Mouse (Mus musculus) megakaryocyte, adult 5-6 weeks (primary cell): ENCODE results near the gene Zscan4-ps2. TPM values are rescaled to one million over a fixed set of nuclear protein-coding genes. Genes with fewer than 3 reads are reported as not detected.
"Not testable (repeated sequence)": the region's sequence is repeated elsewhere in the genome, so short reads cannot be mapped to it uniquely, and the experiment has no call there.

Source experiments
- ATAC-seq: 2 replicates; pipeline ENCODE4 v1.8.0; 2016; ENCODE audit warnings: mild to moderate bottlenecking, inconsistent platforms; ENCODE audit not compliant: poor library complexity, severe bottlenecking
- total RNA-seq, 2 experiments: library from RNA; stranded (forward) in 1 of 2; stranded (reverse) in 1 of 2; fragments of 153-499, 151-499 nt in 1 of 2; fragments of 221-1000, 200-1000 nt in 1 of 2; gene quantifications; 2 replicates each; pipeline versions ENCODE4 v1.2.3 to v1.2.4; 2015 to 2017

Zscan4-ps2 gene
- total RNA-seq (2015) (not detected in 2 replicates), total RNA-seq (2017) (not detected in 2 replicates)

DNA sequence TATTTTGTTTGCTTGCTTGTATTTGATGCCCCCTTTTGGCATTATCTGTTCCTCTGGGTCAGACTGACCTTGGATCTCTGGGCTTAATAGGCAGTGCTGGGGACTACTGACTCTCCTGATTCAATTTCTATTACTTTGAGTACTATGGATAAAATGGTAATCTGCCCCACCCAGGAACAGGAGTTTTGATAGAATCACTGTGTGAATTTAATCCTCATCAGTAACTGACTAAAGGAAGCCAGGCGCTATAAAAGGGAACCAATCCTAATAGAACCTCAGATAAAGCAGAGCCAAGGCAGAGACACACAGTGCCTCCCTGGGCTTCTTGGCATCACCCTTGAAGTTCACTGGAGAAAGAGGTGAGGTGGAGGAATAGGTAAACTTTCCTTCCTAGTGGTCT is at the start of gene Zscan4-ps2:
Zscan4-ps2 (plus strand) TSS at position 301 of the 400 bp plus-strand sequence.
- ATAC-seq: not testable (repeated sequence)

Other genes with a start within 250 kb of the Zscan4-ps2 start
- not detected in 2 replicates for gene Zscan4e, start 203.6 kb upstream of the Zscan4-ps2 start, total RNA-seq (2015)
- gene Zscan4e, start 203.6 kb upstream of the Zscan4-ps2 start, total RNA-seq (2017): not detected in 2 replicates
- gene Zscan4f, start 116.4 kb upstream of the Zscan4-ps2 start, total RNA-seq (2015): not detected in 2 replicates
- not detected in 2 replicates for gene Zscan4f, start 116.4 kb upstream of the Zscan4-ps2 start, total RNA-seq (2017)
- not detected in 2 replicates for gene Zscan4-ps3, start 95.0 kb downstream of the Zscan4-ps2 start, total RNA-seq (2015)
- not detected in 2 replicates for gene Zscan4-ps3, start 95.0 kb downstream of the Zscan4-ps2 start, total RNA-seq (2017)
- gene Vmn1r72, start 165.8 kb downstream of the Zscan4-ps2 start, total RNA-seq (2015): not detected in 2 replicates
- not detected in 2 replicates for gene Vmn1r72, start 165.8 kb downstream of the Zscan4-ps2 start, total RNA-seq (2017)
- not detected in 2 replicates for gene Vmn1r73, start 216.0 kb downstream of the Zscan4-ps2 start, total RNA-seq (2015)
- gene Vmn1r73, start 216.0 kb downstream of the Zscan4-ps2 start, total RNA-seq (2017): not detected in 2 replicates